Mouse (Mus musculus): ENCODE results near the gene Slc3a1. TPM values are rescaled to one million over a fixed set of nuclear protein-coding genes. Genes with fewer than 3 reads are reported as not detected.

Gene Slc3a1
- polyA plus RNA-seq, 1 experiment: not detected

GRCm38 (mm10) chr17:85058276-85058675, 30.1 kb downstream of the Slc3a1 start:
- H3K27ac ChIP-seq (replicated peaks; ENCODE audit: low read depth, low read length): no peak overlapping the region
- no peak overlapping the region for H3K4me3 ChIP-seq (ENCODE audit: insufficient read depth, low read depth, low read length)
- H3K4me1 ChIP-seq (ENCODE audit: control insufficient read depth, insufficient read depth, insufficient read length, low read length): no peaks in the 10 kb centered on the region

- Histone ChIP-seq H3K4me3 (ENCODE audit: insufficient read depth, low read depth, low read length) (no peak overlapping the region), H3K27ac (replicated peaks; ENCODE audit: low read depth, low read length) (no peak overlapping the region), H3K4me1 (ENCODE audit: control insufficient read depth, insufficient read depth, insufficient read length, low read length) (no peaks in the 10 kb centered on the region)
Measured at GRCm38 (mm10) chr17:85059136-85059535, 31.0 kb downstream of the Slc3a1 start.

DNA sequence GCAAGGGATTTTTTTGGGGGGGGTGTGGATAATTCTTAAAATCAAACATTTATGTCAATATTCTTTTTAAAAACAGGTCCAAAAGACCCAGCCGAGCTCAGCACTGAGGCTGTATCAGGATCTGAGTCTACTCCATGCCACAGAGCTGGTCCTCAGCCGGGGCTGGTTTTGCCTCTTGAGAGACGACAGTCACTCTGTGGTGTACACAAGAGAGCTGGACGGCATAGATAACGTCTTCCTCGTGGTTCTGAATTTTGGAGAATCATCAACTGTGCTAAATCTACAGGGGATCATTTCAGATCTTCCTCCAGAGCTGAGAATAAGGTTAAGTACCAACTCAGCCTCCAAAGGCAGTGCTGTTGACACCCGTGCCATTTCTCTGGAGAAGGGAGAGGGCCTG, 35.4 kb downstream of the Slc3a1 start:
- Histone ChIP-seq H3K4me3 (ENCODE audit: insufficient read depth, low read depth, low read length) (no peak overlapping the region), H3K4me1 (ENCODE audit: control insufficient read depth, insufficient read depth, insufficient read length, low read length) (no peaks in the 10 kb centered on the region), H3K27ac (replicated peaks; ENCODE audit: low read depth, low read length) (no peak overlapping the region)

GRCm38 (mm10) chr17:85067331-85067730, 39.2 kb downstream of the Slc3a1 start:
- no peak overlapping the region for H3K27ac ChIP-seq (replicated peaks; ENCODE audit: low read depth, low read length)
- no peak overlapping the region for H3K4me3 ChIP-seq (ENCODE audit: insufficient read depth, low read depth, low read length)
- H3K4me1 ChIP-seq (ENCODE audit: control insufficient read depth, insufficient read depth, insufficient read length, low read length): no peaks in the 10 kb centered on the region

GRCm38 (mm10) chr17:85070658-85071057, 42.5 kb downstream of the Slc3a1 start:
- Histone ChIP-seq H3K4me3 (ENCODE audit: insufficient read depth, low read depth, low read length) (no peak overlapping the region), H3K27ac (replicated peaks; ENCODE audit: low read depth, low read length) (no peak overlapping the region), H3K4me1 (ENCODE audit: control insufficient read depth, insufficient read depth, insufficient read length, low read length) (no peaks in the 10 kb centered on the region)

DNA sequence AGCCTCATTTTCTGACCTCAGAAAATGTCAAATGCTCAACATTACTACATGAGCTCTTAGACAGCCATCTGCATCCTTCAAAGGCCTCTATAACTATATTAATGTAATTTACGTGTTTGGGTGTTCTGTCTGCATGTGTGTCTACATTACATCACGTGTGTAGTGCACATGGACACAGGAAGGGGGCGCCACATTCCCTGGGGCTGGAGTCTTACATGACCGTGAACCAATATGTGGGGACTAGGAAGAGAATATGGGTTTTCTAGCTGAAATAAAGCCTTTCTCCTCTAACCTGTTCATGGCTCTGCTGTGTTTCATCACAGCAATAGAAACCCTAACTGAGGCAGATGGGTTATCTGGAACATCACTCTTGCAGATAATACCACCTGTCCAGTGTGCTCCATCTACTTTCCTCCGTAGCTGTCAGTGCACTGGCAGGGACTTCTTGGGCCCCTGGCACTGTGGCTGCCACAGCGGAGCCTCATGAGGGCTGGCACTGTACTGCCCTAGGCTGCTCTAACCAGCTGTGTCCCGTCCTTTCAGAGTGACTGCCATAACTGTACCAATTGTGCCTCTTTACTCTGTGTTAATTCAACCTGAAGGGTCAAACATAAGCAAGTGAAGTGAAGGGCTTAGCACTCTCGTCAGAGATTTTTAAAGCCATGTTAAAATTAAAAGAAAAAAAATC, 43.1 kb downstream of the Slc3a1 start:
- Histone ChIP-seq H3K4me3 (ENCODE audit: insufficient read depth, low read depth, low read length) (no peak overlapping the region), H3K4me1 (ENCODE audit: control insufficient read depth, insufficient read depth, insufficient read length, low read length) (no peaks in the 10 kb centered on the region), H3K27ac (replicated peaks; ENCODE audit: low read depth, low read length) (no peak overlapping the region)

DNA sequence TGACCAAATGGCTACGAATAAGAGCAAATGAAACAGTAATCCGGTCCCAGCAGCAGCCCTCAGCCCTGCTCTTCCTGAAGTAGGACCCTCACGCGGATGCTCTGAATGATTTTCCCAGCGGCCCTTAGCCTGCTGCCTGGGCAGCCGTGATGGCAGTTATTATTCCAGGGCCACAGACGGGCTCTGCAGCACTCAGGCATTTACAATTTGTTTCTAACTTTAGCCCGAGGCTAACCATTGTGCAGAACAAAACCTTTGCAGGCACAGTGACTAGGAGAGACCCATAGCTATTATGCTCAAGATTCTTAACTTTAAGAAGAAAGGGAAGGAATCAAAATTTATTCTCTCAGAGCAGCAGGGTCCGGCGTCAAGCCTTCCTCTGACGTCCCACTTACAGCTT, 44.2 kb downstream of the Slc3a1 start:
- H3K27ac ChIP-seq (replicated peaks; ENCODE audit: low read depth, low read length): no peak overlapping the region
- H3K4me1 ChIP-seq (ENCODE audit: control insufficient read depth, insufficient read depth, insufficient read length, low read length): no peaks in the 10 kb centered on the region
- H3K4me3 ChIP-seq (ENCODE audit: insufficient read depth, low read depth, low read length): no peak overlapping the region

GRCm38 (mm10) chr17:85073214-85073613, 45.0 kb downstream of the Slc3a1 start:
- Histone ChIP-seq H3K4me1 (ENCODE audit: control insufficient read depth, insufficient read depth, insufficient read length, low read length) (no peaks in the 10 kb centered on the region), H3K27ac (replicated peaks; ENCODE audit: low read depth, low read length) (no peak overlapping the region), H3K4me3 (ENCODE audit: insufficient read depth, low read depth, low read length) (no peak overlapping the region)

GRCm38 (mm10) chr17:85074083-85074482, 45.9 kb downstream of the Slc3a1 start:
- H3K27ac ChIP-seq (replicated peaks; ENCODE audit: low read depth, low read length): no peak overlapping the region
- H3K4me3 ChIP-seq (ENCODE audit: insufficient read depth, low read depth, low read length): no peak overlapping the region
- no peaks in the 10 kb centered on the region for H3K4me1 ChIP-seq (ENCODE audit: control insufficient read depth, insufficient read depth, insufficient read length, low read length)

- Histone ChIP-seq H3K4me1 (ENCODE audit: control insufficient read depth, insufficient read depth, insufficient read length, low read length) (no peaks in the 10 kb centered on the region), H3K4me3 (ENCODE audit: insufficient read depth, low read depth, low read length) (no peak overlapping the region), H3K27ac (replicated peaks; ENCODE audit: low read depth, low read length) (no peak overlapping the region)
Measured at GRCm38 (mm10) chr17:85079276-85079675, 51.1 kb downstream of the Slc3a1 start.

- Histone ChIP-seq H3K4me1 (ENCODE audit: control insufficient read depth, insufficient read depth, insufficient read length, low read length) (no peaks in the 10 kb centered on the region), H3K4me3 (ENCODE audit: insufficient read depth, low read depth, low read length) (no peak overlapping the region), H3K27ac (replicated peaks; ENCODE audit: low read depth, low read length) (no peak overlapping the region)
Measured at GRCm38 (mm10) chr17:85080781-85081180, 52.6 kb downstream of the Slc3a1 start.

DNA sequence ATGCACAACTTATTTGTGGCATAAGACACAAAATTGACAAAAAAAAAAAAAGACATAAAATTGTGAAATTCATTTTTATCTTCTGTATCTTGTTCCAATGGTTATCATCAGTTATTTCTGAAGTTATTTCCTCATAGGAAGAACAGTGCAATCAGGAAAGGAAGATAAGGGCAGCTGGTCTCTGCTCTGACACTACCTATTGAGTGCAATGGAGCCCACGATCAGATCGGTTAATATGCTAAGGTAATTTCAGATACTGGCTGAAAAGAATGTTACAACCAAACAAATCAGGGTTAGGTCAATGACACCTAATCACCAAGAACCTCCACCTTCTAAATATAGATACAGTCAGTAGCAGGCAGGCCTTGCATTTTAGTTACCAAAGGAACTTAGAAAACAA, 57.2 kb downstream of the Slc3a1 start:
- Histone ChIP-seq H3K27ac (replicated peaks; ENCODE audit: low read depth, low read length) (no peak overlapping the region), H3K4me3 (ENCODE audit: insufficient read depth, low read depth, low read length) (no peak overlapping the region), H3K4me1 (ENCODE audit: control insufficient read depth, insufficient read depth, insufficient read length, low read length) (no peaks in the 10 kb centered on the region)

DNA sequence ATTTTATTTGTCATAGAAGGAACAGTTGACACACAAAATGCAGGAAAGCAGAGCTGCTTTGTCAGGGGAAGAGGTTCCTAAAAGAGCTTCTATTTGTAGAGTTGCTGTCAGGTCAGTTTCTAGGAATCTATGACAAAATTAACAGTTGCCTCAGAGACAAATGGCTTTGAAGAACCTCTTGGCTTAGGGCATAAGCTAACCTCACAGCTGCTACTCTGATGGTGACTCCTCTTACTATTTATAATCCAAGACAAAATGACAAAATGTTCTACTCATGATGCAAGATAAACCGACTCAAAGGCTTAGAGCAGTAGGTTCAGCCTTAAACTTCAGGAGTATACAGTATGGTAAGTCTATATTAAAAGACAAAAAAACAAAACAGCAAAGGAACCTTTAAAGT, 58.3 kb downstream of the Slc3a1 start:
- Histone ChIP-seq H3K4me3 (ENCODE audit: insufficient read depth, low read depth, low read length) (no peak overlapping the region), H3K27ac (replicated peaks; ENCODE audit: low read depth, low read length) (no peak overlapping the region), H3K4me1 (ENCODE audit: control insufficient read depth, insufficient read depth, insufficient read length, low read length) (no peaks in the 10 kb centered on the region)

- Histone ChIP-seq H3K4me1 (ENCODE audit: control insufficient read depth, insufficient read depth, insufficient read length, low read length) (no peaks in the 10 kb centered on the region), H3K27ac (replicated peaks; ENCODE audit: low read depth, low read length) (no peak overlapping the region), H3K4me3 (ENCODE audit: insufficient read depth, low read depth, low read length) (no peak overlapping the region)
Measured at GRCm38 (mm10) chr17:85087591-85087990, 59.4 kb downstream of the Slc3a1 start.

GRCm38 (mm10) chr17:85088401-85088800, 60.2 kb downstream of the Slc3a1 start:
- Histone ChIP-seq H3K4me1 (ENCODE audit: control insufficient read depth, insufficient read depth, insufficient read length, low read length) (no peaks in the 10 kb centered on the region), H3K4me3 (ENCODE audit: insufficient read depth, low read depth, low read length) (no peak overlapping the region), H3K27ac (replicated peaks; ENCODE audit: low read depth, low read length) (no peak overlapping the region)

- Histone ChIP-seq H3K27ac (replicated peaks; ENCODE audit: low read depth, low read length) (no peak overlapping the region), H3K4me1 (ENCODE audit: control insufficient read depth, insufficient read depth, insufficient read length, low read length) (no peaks in the 10 kb centered on the region), H3K4me3 (ENCODE audit: insufficient read depth, low read depth, low read length) (no peak overlapping the region)
Measured at GRCm38 (mm10) chr17:85089011-85089410, 60.8 kb downstream of the Slc3a1 start.

Measured in brown adipose tissue, adult 24 weeks (tissue).